Mouse (Mus musculus) common myeloid progenitor, adult 5-6 weeks (primary cell): Measurements from ENCODE around the gene Usp49. TPM values are rescaled to one million over a fixed set of nuclear protein-coding genes. Genes with fewer than 3 reads are reported as not detected.

Experiments used
- ATAC-seq: replicated peaks from 2 replicates; pipeline ENCODE4 v1.8.0; 2016; ENCODE audit warnings: low read depth, mild to moderate bottlenecking, moderate TSS enrichment, inconsistent platforms; ENCODE audit not compliant: poor library complexity, severe bottlenecking
- total RNA-seq: library from RNA; stranded (forward); fragments of 200-1000, 187-1606 nt; gene quantifications from 2 replicates; pipeline ENCODE4 v1.2.3, GENCODE M21; 2017

The Usp49 gene
- total RNA-seq, 1 experiment from 2014 or later = 11.4 TPM

- peak; percentile 24 for ATAC-seq
Observed at GRCm38 (mm10) chr17:47688608-47689575, 58.4 kb downstream of the Usp49 start, which contains the start of gene Frs3. Gene Frs3, plus strand, starts transcription at chr17:47689030.

DNA sequence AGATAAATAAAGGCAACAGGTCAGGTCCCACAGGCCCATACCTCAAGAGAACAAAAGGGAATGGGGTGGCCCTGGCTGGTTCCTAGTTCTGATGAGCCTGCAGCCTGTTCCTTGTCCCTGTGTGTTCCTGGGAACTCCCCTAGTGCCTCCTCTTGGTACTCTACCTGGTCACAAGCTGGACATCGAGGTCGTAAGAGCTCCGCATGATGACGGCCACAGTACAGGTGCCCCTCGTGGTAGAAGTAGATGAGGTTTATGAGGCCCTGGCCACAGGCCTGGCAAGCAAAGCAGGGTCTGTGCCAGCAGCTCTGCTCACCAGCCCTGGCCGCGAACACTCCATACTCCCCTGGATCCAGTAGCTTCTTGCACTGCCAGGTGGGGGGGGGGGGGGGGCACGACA is 59.4 kb downstream of the Usp49 start:
- no peak for ATAC-seq

- ATAC-seq = no peak
Observed at GRCm38 (mm10) chr17:47691650-47692049, 61.2 kb downstream of the Usp49 start.

DNA sequence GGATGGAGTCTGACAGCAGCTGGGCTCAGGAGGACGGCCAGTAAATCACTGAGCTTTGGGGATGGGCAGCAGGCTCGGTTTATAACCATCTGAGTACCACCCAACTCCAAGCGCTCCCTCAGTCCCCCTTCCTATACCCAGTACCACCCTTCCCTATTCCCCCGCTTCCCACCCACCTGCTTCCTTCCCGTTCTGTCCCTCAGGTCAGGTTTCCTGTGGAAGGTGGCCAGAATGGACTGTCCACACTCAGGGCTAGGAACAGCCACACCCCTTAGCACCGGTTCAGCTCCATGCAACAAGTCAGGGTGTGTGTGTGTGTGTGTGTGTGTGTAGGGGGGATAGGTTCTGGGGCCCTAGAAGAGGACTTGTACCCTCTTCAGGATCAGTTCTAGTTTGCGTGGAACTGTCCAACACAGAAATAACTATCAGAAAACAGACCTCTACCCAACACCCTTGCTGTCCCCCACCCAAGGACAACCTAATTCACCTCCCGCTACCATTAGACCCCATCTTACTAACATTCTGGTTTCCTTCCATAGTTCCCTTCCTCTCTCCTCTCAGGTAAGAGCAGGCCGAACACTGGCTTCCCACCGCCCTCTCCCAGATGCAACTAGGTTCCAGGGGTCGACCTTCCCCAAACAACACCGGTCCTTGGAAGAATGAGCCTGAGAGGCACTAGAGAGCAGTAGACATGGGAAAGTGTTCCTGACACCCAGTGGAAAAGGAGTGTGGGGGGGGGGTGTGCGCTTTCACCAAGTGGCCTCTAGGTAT is 63.4 kb downstream of the Usp49 start:
- ATAC-seq = no peak

DNA sequence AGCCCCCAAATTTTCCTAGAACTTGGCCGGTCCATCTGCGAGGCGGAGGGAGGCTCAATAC is 63.8 kb downstream of the Usp49 start, which contains the start of gene Gm21981:
TSS of gene Gm21981 (minus strand) at position 14 of the 61 bp plus-strand sequence.
- ATAC-seq = no peak

DNA sequence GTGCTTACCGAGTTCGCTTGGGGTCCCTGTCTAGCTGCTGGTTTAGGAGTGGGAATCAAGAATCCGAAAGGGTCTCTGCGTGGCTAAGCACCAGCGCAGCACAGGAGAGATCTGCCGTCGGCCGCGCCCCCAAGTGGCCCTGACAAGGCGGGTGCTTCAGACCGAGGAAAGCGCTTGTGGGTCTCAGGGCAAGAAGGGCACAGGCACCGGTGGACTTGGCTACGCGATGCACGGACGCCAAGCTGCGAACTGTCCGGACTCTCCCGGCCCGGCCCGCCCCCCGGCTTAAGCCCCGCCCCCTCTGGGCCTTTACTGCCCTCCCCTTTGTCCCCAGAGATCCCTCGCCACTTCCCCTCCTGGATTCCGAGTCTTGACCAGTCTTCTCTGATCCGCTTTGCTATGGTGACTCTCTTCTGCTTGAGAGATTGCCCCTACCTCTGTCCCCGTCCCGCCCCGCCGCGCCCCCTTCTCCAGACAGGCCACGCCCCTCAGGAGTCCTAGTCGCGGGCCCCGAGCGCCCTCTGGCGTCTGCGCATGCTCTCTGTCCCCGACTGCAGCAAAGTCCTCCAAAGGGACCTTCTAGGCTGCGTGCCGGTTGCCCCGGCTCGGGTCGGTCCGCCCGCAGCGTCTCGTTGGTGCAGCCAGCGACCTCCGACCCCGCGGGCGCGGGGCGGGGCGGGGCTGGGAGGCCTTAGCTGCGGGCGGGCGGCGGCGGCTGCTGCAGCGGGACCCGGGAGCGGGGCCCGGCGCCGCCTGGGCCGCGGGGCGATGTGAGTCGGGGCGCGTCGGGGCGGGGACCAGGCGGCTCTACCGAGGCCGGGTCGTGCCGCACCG is 64.2 kb downstream of the Usp49 start, which contains the start of gene Prickle4:
TSS of gene Prickle4 (minus strand) at position 234 of the 834 bp plus-strand sequence.
- peak; percentile 91 for ATAC-seq

DNA sequence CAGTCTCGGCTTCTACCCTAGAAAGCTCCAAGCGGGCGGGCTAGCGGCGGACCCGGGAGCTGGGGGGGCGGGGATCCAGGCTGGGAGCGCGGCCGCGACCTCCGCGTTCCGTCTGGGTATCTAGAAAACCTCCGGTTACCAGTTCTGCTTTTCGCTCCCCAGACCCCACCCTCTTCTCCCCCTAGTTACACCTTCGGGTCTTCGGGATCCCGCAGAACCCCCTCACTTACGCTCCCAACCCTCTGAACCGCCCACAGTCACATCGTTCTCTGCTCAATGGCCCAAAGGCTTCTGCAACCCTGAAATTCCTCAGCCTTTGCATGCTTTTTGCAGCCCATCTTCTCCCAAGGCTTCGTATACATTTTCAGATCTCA is 64.8 kb downstream of the Usp49 start:
- ATAC-seq = no peak

DNA sequence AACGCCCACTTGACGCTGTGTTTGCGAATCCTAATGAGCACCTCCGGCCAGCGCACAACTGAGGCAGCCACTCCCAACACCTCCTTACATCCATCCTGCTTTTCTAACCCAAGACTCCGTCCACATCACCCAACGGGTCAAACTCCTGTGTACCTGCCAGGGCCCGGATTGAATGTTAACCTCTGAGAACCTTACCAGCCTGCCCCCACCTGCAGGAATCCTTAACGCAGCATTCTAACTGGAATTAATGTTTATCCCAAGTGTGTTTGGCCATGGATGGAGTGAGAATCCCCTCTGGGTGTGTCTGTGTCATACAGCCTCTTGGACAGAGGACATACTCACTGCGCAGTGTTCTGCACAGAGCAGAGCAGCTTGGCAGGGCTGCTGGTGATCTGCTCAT is 67.7 kb downstream of the Usp49 start:
- ATAC-seq = no peak

DNA sequence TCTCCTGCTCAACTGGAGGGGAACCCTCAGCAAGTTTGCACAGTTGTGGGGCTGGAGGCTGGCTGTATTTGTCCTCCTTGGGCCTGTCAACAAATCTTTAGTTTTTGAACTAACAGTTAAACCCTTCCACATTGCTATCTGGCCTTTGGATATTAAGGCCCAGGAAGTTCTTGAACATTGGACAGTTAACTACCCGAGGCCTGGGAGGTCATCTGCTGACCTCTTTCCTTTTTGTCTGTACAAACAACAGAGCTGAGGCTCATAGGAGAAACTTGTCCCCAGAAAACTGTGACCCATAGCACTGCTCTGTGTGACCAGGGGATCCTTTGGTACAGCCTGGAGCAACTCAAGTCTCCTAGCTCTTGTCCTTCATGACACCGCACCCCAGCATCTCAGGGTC is 68.6 kb downstream of the Usp49 start:
- no peak for ATAC-seq

DNA sequence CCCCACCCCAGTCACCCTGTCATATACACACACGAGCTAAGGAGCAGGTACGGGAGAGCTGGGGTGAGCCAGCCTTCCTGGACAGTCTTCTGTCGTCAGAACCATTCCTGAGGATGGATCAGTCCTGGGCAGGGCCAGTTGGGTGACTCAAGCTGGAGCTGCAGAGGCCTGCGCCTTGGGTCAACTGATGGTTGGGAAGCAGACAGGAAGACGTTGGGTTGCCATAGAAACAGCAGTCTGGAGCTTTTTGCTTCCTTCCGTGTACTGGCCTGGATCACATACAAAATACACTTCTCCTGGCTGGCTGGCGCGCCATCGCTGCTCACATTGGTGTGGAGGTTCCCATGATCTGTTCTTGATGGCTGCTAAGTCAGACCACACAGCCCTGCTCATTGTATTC is 71.3 kb downstream of the Usp49 start:
- ATAC-seq = no peak

DNA sequence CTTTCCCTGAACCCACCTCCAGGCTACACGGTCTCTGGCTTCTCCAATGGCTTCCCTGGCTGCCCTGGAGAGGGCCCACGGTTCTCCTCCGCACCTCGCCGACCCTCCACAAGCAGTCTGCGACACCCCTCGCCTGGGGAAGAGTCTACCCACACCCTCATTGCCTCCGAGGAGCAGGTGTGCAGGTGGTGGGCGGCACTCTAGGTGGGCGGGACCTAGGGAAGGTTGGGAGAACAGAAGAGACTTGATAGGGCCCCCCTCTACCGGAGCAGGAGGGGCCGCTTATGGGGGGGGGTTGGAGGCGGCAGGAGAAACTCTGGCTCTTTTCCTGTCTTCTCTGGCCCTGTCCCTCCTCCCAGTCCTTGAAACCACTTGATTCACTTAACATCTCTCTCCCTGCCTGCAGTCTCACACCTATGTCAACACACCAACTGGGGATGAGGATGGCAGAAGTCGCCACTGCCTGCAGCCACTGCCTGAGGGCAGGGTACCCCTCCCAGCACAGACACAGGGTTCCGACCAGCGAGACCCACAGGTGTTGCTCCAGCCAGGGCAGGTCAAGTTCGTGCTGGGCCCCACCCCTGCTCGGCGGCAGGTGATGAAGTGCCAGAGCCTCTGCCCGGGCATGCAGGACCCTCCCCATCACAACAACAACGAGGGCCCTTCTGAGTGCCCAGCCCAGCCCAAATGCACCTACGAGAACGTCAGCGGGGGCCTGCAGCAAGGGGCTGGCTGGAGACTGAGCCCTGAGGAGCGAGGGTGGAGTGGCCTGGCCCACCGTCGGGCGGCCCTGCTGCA is 72.3 kb downstream of the Usp49 start:
- no peak for ATAC-seq

DNA sequence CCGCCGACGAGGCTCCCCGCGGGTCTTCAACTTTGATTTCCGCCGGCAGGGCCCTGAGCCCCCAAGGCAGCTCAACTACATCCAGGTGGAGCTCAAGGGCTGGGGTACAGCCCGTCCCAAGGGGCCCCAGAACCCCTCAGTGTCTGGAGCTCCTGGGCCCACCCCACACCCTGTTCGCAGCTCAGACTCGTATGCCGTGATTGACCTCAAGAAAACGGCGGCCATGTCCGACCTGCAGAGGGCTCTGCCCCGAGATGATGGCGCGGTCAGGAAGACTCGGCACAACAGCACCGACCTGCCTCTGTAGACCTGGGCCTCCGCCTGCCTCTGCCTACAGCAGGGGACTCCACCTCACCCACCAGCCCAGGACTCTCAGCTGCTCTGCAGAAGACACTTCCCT is 73.1 kb downstream of the Usp49 start:
- no peak for ATAC-seq

- ATAC-seq = no peak
Observed at GRCm38 (mm10) chr17:47704692-47705091, 74.2 kb downstream of the Usp49 start.

DNA sequence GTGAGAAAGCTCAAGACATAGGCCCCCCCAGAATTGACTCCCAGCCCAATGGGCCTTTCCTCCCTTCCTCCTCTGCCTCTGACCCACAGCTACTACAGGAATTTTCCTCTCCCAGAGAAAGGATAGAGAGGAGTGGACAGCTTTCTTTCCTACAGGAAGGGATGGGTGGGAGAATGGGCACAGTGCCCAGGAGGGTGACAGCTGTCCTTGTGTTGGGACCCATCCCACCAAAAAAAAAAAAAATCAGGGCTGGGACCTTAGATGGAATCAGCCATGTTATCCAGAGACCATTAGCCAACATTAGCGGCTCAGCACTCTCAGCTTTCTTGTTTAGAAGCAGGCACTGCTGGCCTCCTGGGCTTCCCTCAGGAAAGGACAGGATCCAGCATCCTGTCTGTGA is 75.7 kb downstream of the Usp49 start:
- ATAC-seq = no peak

GRCm38 (mm10) chr17:47707961-47708360 is 77.5 kb downstream of the Usp49 start:
- no peak for ATAC-seq

GRCm38 (mm10) chr17:47708972-47709371 is 78.5 kb downstream of the Usp49 start:
- no peak for ATAC-seq

DNA sequence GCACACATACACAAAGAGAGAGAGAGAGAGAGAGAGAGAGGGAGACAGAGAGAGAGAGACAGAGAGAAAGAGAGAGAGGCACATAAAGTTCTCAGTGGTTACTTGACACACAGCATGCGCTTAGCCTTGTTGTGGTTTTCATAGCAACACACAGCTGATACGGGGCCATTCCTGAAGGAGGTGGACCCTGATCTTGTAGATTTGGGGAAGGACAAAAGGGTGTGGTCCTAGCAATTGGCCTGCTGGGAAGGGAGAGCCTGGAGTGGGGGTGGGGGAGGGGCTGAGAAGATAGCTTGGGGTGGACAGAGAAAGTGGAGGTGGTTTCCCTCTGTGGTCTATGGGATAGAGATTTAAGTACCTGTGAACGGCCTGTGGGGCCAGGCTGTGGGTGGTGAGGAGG is 79.5 kb downstream of the Usp49 start:
- ATAC-seq = no peak

- ATAC-seq = no peak
Observed at GRCm38 (mm10) chr17:47711883-47712282, 81.4 kb downstream of the Usp49 start.

GRCm38 (mm10) chr17:47712889-47713571 is 82.5 kb downstream of the Usp49 start:
- ATAC-seq = no peak
